Mouse (Mus musculus): ENCODE measurements at regions not wholly inside any gene's neighbourhood (a gene's known extent, or its start where the extent isn't known, plus 50 kb on each side); places are given as distances from the start of the nearest gene placed in this dataset.
"Not testable (repeated sequence)": the region's sequence is repeated elsewhere in the genome, so short reads cannot be mapped to it uniquely, and the experiment has no call there.

GRCm38 (mm10) chr12:92886394-92887075, 1037.6 kb upstream of the Sel1l start:
- not testable (repeated sequence) for DNase-seq (ENCODE audit: low read depth, low spot score)

- peak; percentile 19 for DNase-seq (ENCODE audit: low read depth, low spot score)
Observed at GRCm38 (mm10) chr12:92884014-92884413, 1035.1 kb upstream of the Sel1l start.

GRCm38 (mm10) chr12:92883091-92883490, 1034.1 kb upstream of the Sel1l start:
- DNase-seq (ENCODE audit: low read depth, low spot score) = not testable (repeated sequence)

- DNase-seq (ENCODE audit: low read depth, low spot score) = not testable (repeated sequence)
Observed at GRCm38 (mm10) chr12:92882540-92882939, 1033.6 kb upstream of the Sel1l start.

GRCm38 (mm10) chr12:92873602-92874001, 1024.6 kb upstream of the Sel1l start:
- DNase-seq (ENCODE audit: low read depth, low spot score) = no peak

GRCm38 (mm10) chr12:92869336-92869735, 1020.4 kb upstream of the Sel1l start:
- no peak for DNase-seq (ENCODE audit: low read depth, low spot score)

GRCm38 (mm10) chr12:92823090-92823786, 974.3 kb upstream of the Sel1l start:
- DNase-seq (ENCODE audit: low read depth, low spot score) = peak; percentile 40

GRCm38 (mm10) chr12:92818610-92819009, 969.7 kb upstream of the Sel1l start:
- DNase-seq (ENCODE audit: low read depth, low spot score) = no peak

- no peak for DNase-seq (ENCODE audit: low read depth, low spot score)
Observed at GRCm38 (mm10) chr12:92801121-92801520, 952.2 kb upstream of the Sel1l start.

- no peak for DNase-seq (ENCODE audit: low read depth, low spot score)
Observed at GRCm38 (mm10) chr12:92783362-92783761, 934.4 kb upstream of the Sel1l start.

- no peak for DNase-seq (ENCODE audit: low read depth, low spot score)
Observed at GRCm38 (mm10) chr12:92779695-92780292, 930.8 kb upstream of the Sel1l start.

- peak; percentile 52 for DNase-seq (ENCODE audit: low read depth, low spot score)
Observed at GRCm38 (mm10) chr12:92775668-92776067, 926.7 kb upstream of the Sel1l start.

GRCm38 (mm10) chr12:92748576-92748975, 899.6 kb upstream of the Sel1l start:
- DNase-seq (ENCODE audit: low read depth, low spot score) = no peak

- no peak for DNase-seq (ENCODE audit: low read depth, low spot score)
Observed at GRCm38 (mm10) chr12:92740818-92741217, 891.9 kb upstream of the Sel1l start.

- no peak for DNase-seq (ENCODE audit: low read depth, low spot score)
Observed at GRCm38 (mm10) chr12:92739196-92739595, 890.2 kb upstream of the Sel1l start.

GRCm38 (mm10) chr12:92737623-92738370, 888.8 kb upstream of the Sel1l start:
- peak; percentile 2 for DNase-seq (ENCODE audit: low read depth, low spot score)

GRCm38 (mm10) chr12:92723022-92723421, 874.1 kb upstream of the Sel1l start:
- no peak for DNase-seq (ENCODE audit: low read depth, low spot score)

GRCm38 (mm10) chr12:92713415-92713814, 864.5 kb upstream of the Sel1l start:
- DNase-seq (ENCODE audit: low read depth, low spot score) = no peak

- DNase-seq (ENCODE audit: low read depth, low spot score) = no peak
Observed at GRCm38 (mm10) chr12:92708466-92708865, 859.5 kb upstream of the Sel1l start.

GRCm38 (mm10) chr12:92703731-92704130, 854.8 kb upstream of the Sel1l start:
- peak; percentile 1 for DNase-seq (ENCODE audit: low read depth, low spot score)

GRCm38 (mm10) chr12:92692956-92693355, 844.0 kb upstream of the Sel1l start:
- no peak for DNase-seq (ENCODE audit: low read depth, low spot score)

GRCm38 (mm10) chr12:92672396-92672795, 823.4 kb upstream of the Sel1l start:
- peak; percentile 25 for DNase-seq (ENCODE audit: low read depth, low spot score)
